ENCODE assay signal across 11 mouse cellular contexts in the genomic region with DNA sequence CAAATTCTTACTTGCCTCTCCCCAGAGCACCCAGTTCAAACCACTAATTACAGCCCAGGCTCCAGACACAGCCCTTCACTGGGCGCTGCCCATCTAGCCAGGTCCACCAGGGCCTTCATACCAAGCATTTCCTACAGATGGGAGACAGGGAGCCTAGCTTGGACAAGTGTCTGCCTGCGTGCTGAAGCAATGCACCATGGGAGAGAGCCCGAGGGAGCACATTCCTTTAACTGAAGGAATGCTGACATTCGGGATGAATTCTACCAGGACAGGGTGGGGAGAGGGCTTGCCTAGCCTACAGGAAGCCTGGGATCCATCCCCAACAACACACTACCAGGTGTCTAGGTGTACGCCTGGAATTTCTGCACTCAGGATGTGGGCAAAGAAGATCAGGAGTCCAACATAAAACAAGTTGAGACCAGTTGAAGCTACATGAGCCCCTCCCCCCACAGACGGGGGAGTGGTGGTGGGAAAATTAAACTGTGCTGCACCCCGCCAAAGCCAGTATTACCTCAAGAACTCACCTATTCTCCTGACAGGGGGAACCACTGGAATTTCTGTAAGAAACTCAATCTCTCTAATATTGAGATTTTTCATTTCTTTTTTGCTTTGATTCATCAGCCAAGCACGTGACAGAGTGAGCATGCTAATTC.
DNase-seq lines count a peak whose midpoint lies in the region; ATAC-seq and TF ChIP-seq lines count a peak whose summit lies in the region.
"Had no signal": no experiment of that assay in that cellular context is flagged by ENCODE, and none has a peak within 500 bp of the region (broad histone marks: within the 10 kb centered on the region; RNA-seq: fewer than 3 reads in every experiment).

No protein-coding gene starts in this region.

- DNase-seq in heart, postnatal 25 days (ENCODE audit: low spot score): no peak
- no peak for DNase-seq in midbrain, postnatal 0 days (ENCODE audit: low spot score)
- DNase-seq in cerebellum, adult 18-20 months: no peak
- no peak for DNase-seq in left cerebral cortex, adult 18-20 months (ENCODE audit: low spot score in 2 of 2)

- H3K27ac ChIP-seq in heart, embryonic 11.5 days (ENCODE audit: low read depth, low read length): 0 out of 2 replicates have a peak overlapping the region, but pooled peaks have one; percentile 29
- peak overlapping the region; percentile 60; the same call in 1 of the 2 replicates for H3K27ac ChIP-seq in midbrain, postnatal 0 days (ENCODE audit: low read depth, low read length)
- no peak overlapping the region for H3K27ac ChIP-seq in midbrain, embryonic 15.5 days
- peak overlapping the region; percentile 56 for H3K27ac ChIP-seq in kidney, embryonic 16.5 days (ENCODE audit: low read length)
- H3K27ac ChIP-seq: intestine, embryonic 15.5 days; liver, embryonic 14.5 days had no signal

- intact Hi-C loops in heart, postnatal 25 days (cut with DNase I): no loop called here

- 65% methylated on average over 8 of the region's 8 CpGs for WGBS in heart, embryonic 11.5 days (ENCODE audit: insufficient replicate concordance)
- 76% methylated on average over 8 of the region's 8 CpGs for WGBS in midbrain, postnatal 0 days
- WGBS in midbrain, embryonic 15.5 days: 78% methylated on average over 8 of the region's 8 CpGs
- 57% methylated on average over 8 of the region's 8 CpGs for WGBS in kidney, embryonic 16.5 days

- TF ChIP-seq CTCF in midbrain, postnatal 0 days (IDR thresholded peaks at IDR 0.05): no peak

- no peak overlapping the region for H3K4me3 ChIP-seq in heart, embryonic 11.5 days (ENCODE audit: low read depth, low read length)
- H3K4me3 ChIP-seq in midbrain, postnatal 0 days (ENCODE audit: low read depth, low read length): no peak overlapping the region
- H3K4me3 ChIP-seq in midbrain, embryonic 15.5 days: no peak overlapping the region
- H3K4me3 ChIP-seq in kidney, embryonic 16.5 days (ENCODE audit: low read length): no peak overlapping the region
- H3K4me3 ChIP-seq: intestine, embryonic 15.5 days had no signal

- no peak overlapping the region for H3K4me2 ChIP-seq in heart, embryonic 11.5 days
- no peak overlapping the region for H3K4me2 ChIP-seq in midbrain, postnatal 0 days (ENCODE audit: low read depth, low read length, poor library complexity, severe bottlenecking)
- no peak overlapping the region for H3K4me2 ChIP-seq in midbrain, embryonic 15.5 days
- H3K4me2 ChIP-seq in kidney, embryonic 16.5 days (replicated peaks; ENCODE audit: low read depth, low read length): no peak overlapping the region
- H3K4me2 ChIP-seq: intestine, embryonic 15.5 days had no signal

- peaks cover 42% of the 10 kb centered on the region for H3K36me3 ChIP-seq in heart, embryonic 11.5 days (ENCODE audit: control insufficient read depth, insufficient read depth, low read length)
- peaks cover 54% of the 10 kb centered on the region for H3K36me3 ChIP-seq in midbrain, postnatal 0 days (ENCODE audit: insufficient read depth, low read length)
- peaks cover 36% of the 10 kb centered on the region for H3K36me3 ChIP-seq in midbrain, embryonic 15.5 days (replicated peaks)
- H3K36me3 ChIP-seq in kidney, embryonic 16.5 days (ENCODE audit: insufficient read depth, low read length): peaks cover 66% of the 10 kb centered on the region

- H3K4me1 ChIP-seq in heart, embryonic 11.5 days (ENCODE audit: control insufficient read depth, insufficient read depth, low read length): peaks cover 13% of the 10 kb centered on the region
- no peaks in the 10 kb centered on the region for H3K4me1 ChIP-seq in midbrain, postnatal 0 days (ENCODE audit: insufficient read depth, low read length)
- H3K4me1 ChIP-seq in midbrain, embryonic 15.5 days: 0 out of 2 replicates have a peak, but pooled peaks cover 3% of the 10 kb centered on the region
- H3K4me1 ChIP-seq in kidney, embryonic 16.5 days (ENCODE audit: insufficient read depth, low read length): peaks cover 23% of the 10 kb centered on the region
- H3K4me1 ChIP-seq: intestine, embryonic 15.5 days had no signal

- H3K27me3 ChIP-seq in heart, embryonic 11.5 days (ENCODE audit: control insufficient read depth, insufficient read depth, low read length): no peaks in the 10 kb centered on the region
- no peaks in the 10 kb centered on the region for H3K27me3 ChIP-seq in midbrain, postnatal 0 days (ENCODE audit: insufficient read depth, low read length)
- no peaks in the 10 kb centered on the region for H3K27me3 ChIP-seq in midbrain, embryonic 15.5 days (replicated peaks)
- no peaks in the 10 kb centered on the region for H3K27me3 ChIP-seq in kidney, embryonic 16.5 days (ENCODE audit: insufficient read depth, low read length)
- H3K27me3 ChIP-seq: CH12.LX; intestine, embryonic 15.5 days had no signal

- H3K9ac ChIP-seq in heart, embryonic 11.5 days (ENCODE audit: low read depth, low read length): no peak overlapping the region
- no peak overlapping the region for H3K9ac ChIP-seq in midbrain, postnatal 0 days (replicated peaks; ENCODE audit: low read length, poor library complexity, severe bottlenecking)
- H3K9ac ChIP-seq in midbrain, embryonic 15.5 days: no peak overlapping the region
- no peak overlapping the region for H3K9ac ChIP-seq in kidney, embryonic 16.5 days (replicated peaks; ENCODE audit: low read length)
- H3K9ac ChIP-seq: intestine, embryonic 15.5 days; liver, embryonic 14.5 days had no signal

- no peaks in the 10 kb centered on the region for H3K9me3 ChIP-seq in heart, embryonic 11.5 days (replicated peaks; ENCODE audit: control insufficient read depth, low read length)
- no peaks in the 10 kb centered on the region for H3K9me3 ChIP-seq in midbrain, postnatal 0 days (ENCODE audit: low read length)
- no peaks in the 10 kb centered on the region for H3K9me3 ChIP-seq in midbrain, embryonic 15.5 days
- H3K9me3 ChIP-seq in kidney, embryonic 16.5 days (ENCODE audit: low read length): no peaks in the 10 kb centered on the region
- H3K9me3 ChIP-seq: intestine, embryonic 15.5 days had no signal

- ATAC-seq in heart, embryonic 11.5 days (replicated peaks; ENCODE audit: insufficient number of reproducible peaks, low FRiP score, low TSS enrichment): peak; percentile 59
- no peak for ATAC-seq in midbrain, postnatal 0 days (ENCODE audit: low FRiP score)
- no peak for ATAC-seq in midbrain, embryonic 15.5 days (replicated peaks)
- ATAC-seq in kidney, embryonic 16.5 days (ENCODE audit: low FRiP score, low TSS enrichment): peak; percentile 31; the same call in 1 of the 2 replicates
- ATAC-seq in CD4-positive, CD25-positive, alpha-beta regulatory T cell, adult 4 months: no peak
- ATAC-seq: intestine, embryonic 15.5 days had no signal

Comparison
In these comparisons a context has a peak if more than half of its experiments do, and no peak if none do; other contexts are left out.
1. ATAC-seq: peak in heart, embryonic 11.5 days (single experiment) and kidney, embryonic 16.5 days (single experiment); none in midbrain, postnatal 0 days (single experiment), midbrain, embryonic 15.5 days (single experiment) and CD4-positive, CD25-positive, alpha-beta regulatory T cell, adult 4 months (single experiment).